29 mouse cellular contexts compared by ENCODE assay signal in genomic region chr1:190200996-190201395, GRCm38 (mm10). TPM values are rescaled to one million over a fixed set of nuclear protein-coding genes. Genes with fewer than 3 reads are reported as not detected.
"Had no signal": no experiment of that assay in that cellular context is flagged by ENCODE, and none has a peak within 500 bp of the region (broad histone marks: within the 10 kb centered on the region; RNA-seq: fewer than 3 reads in every experiment).

No protein-coding gene starts in this region.

- H3K4me3 ChIP-seq: embryonic facial prominence, embryonic 10.5 days; embryonic facial prominence, embryonic 12.5 days; embryonic facial prominence, embryonic 13.5 days; embryonic facial prominence, embryonic 15.5 days; erythroblast, embryonic 14.5 days; forebrain, embryonic 10.5 days; forebrain, embryonic 12.5 days; forebrain, embryonic 13.5 days; forebrain, embryonic 15.5 days; gastrocnemius, adult 2 months; heart, adult 2 months had no signal

- ATAC-seq: forebrain, embryonic 13.5 days; forebrain, embryonic 14.5 days; forebrain, embryonic 15.5 days; forebrain, embryonic 16.5 days; forebrain, postnatal 0 days had no signal

- H3K36me3 ChIP-seq: embryonic facial prominence, embryonic 10.5 days; embryonic facial prominence, embryonic 12.5 days; embryonic facial prominence, embryonic 13.5 days; embryonic facial prominence, embryonic 15.5 days; forebrain, embryonic 10.5 days; forebrain, embryonic 12.5 days; forebrain, embryonic 15.5 days had no signal

- H3K4me2 ChIP-seq: embryonic facial prominence, embryonic 12.5 days; embryonic facial prominence, embryonic 13.5 days; embryonic facial prominence, embryonic 15.5 days; forebrain, embryonic 12.5 days; forebrain, embryonic 13.5 days; forebrain, embryonic 15.5 days had no signal

- H3K27ac ChIP-seq: embryonic facial prominence, embryonic 10.5 days; embryonic facial prominence, embryonic 12.5 days; embryonic facial prominence, embryonic 13.5 days; embryonic facial prominence, embryonic 15.5 days; forebrain, embryonic 10.5 days; forebrain, embryonic 12.5 days; forebrain, embryonic 13.5 days; forebrain, embryonic 15.5 days; gastrocnemius, adult 2 months; heart, adult 2 months had no signal

- H3K9ac ChIP-seq: embryonic facial prominence, embryonic 12.5 days; embryonic facial prominence, embryonic 13.5 days; embryonic facial prominence, embryonic 15.5 days; forebrain, embryonic 12.5 days; forebrain, embryonic 13.5 days; forebrain, embryonic 15.5 days; forebrain, postnatal 0 days had no signal

- H3K27me3 ChIP-seq: embryonic facial prominence, embryonic 12.5 days; embryonic facial prominence, embryonic 13.5 days; embryonic facial prominence, embryonic 15.5 days; forebrain, embryonic 15.5 days had no signal

- H3K9me3 ChIP-seq: embryonic facial prominence, embryonic 10.5 days; embryonic facial prominence, embryonic 12.5 days; embryonic facial prominence, embryonic 13.5 days; embryonic facial prominence, embryonic 15.5 days; forebrain, embryonic 10.5 days; forebrain, embryonic 12.5 days; forebrain, embryonic 13.5 days; forebrain, embryonic 15.5 days had no signal

- DNase-seq: cerebellum, adult 2 months; cerebellum, adult 8-10 months; cerebellum, adult 9-10 months; cerebellum, adult 9-11 months; cerebellum, postnatal 10 days; cerebellum, postnatal 14 days; cerebellum, postnatal 25 days; cerebellum, postnatal 36 days; embryo, embryonic 11 days; forebrain, postnatal 0 days; gastrocnemius, adult 2 months; gastrocnemius, postnatal 10 days; gastrocnemius, postnatal 14 days; gastrocnemius, postnatal 25 days; gastrocnemius, postnatal 36 days had no signal

- H3K4me1 ChIP-seq: embryonic facial prominence, embryonic 10.5 days; embryonic facial prominence, embryonic 12.5 days; embryonic facial prominence, embryonic 13.5 days; embryonic facial prominence, embryonic 15.5 days; forebrain, embryonic 12.5 days; forebrain, embryonic 13.5 days; forebrain, embryonic 15.5 days had no signal

RNA-seq across cellular contexts. Expression of gene Prox1, which starts 30.5 kb away (rescaled TPM):
- total RNA-seq: common myeloid progenitor, adult 5-6 weeks; granulocyte monocyte progenitor cell, adult 5-6 weeks had no signal
